Mouse (Mus musculus) liver, adult 2 months (tissue): Measurements from ENCODE around the gene Tango2.

Experiments used
- CTCF ChIP-seq: fragments of 200-500 bp; IDR thresholded peaks from 2 replicates; pipeline ENCODE4 v1.5.1; 2011; ENCODE audit warnings: low read depth, low read length, control low read depth
- POLR2A ChIP-seq: fragments of 200-500 bp; IDR thresholded peaks from 2 replicates; pipeline ENCODE4 v1.6.1; 2011; ENCODE audit warnings: low read length, control low read depth; ENCODE audit not compliant: insufficient read depth; ENCODE audit errors: extremely low read depth

DNA sequence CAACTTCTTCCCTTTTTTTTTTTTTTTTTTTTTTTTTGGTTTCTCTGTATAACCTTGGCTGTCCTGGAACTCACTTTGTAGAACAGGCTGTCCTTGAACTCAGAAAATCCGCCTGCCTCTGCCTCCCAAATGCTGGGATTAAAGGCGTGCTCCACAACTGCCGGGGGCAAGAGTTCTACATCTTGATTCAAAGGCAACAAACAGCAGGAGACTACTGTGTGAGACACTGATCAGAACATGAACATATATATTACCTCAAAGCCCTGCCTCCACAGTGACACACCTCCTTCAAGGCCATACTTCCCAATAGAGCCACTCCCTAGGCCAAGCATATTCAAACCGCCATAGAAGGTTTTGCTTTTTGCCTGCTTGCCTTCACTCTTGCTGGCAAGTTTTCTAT is 25.7 kb upstream of the Tango2 start:
- TF ChIP-seq POLR2A (no peak), CTCF (no peak)
